Mouse (Mus musculus) forebrain, embryonic 10.5 days (tissue): ENCODE data around the gene Cyp4x1. TPM values are rescaled to one million over a fixed set of nuclear protein-coding genes. Genes with fewer than 3 reads are reported as not detected.
A peak's percentile ranks its signal among the peaks of the same experiment; 100 is the strongest.
"Not testable (repeated sequence)": the region's sequence is repeated elsewhere in the genome, so short reads cannot be mapped to it uniquely, and the experiment has no call there.

Experiments
- DNase-seq: peaks from one replicate; pipeline ENCODE4 v3.0.0-alpha.2; 2017; ENCODE audit warnings: low spot score; ENCODE audit errors: extremely low spot score
- H3K27ac ChIP-seq: fragments of 300-500 bp; sonication (generic); 2 replicates; pipeline ENCODE4 v1.5.1; 2016; ENCODE audit warnings: mild to moderate bottlenecking
- H3K27me3 ChIP-seq: fragments of 300-500 bp; sonication (generic); 2 replicates; pipeline ENCODE4 v1.6.1; 2016; ENCODE audit warnings: mild to moderate bottlenecking; ENCODE audit not compliant: poor library complexity, severe bottlenecking
- H3K36me3 ChIP-seq: fragments of 300-500 bp; sonication (generic); replicated peaks from 2 replicates; pipeline ENCODE4 v1.6.1; 2016; ENCODE audit warnings: mild to moderate bottlenecking, moderate library complexity
- H3K4me1 ChIP-seq: fragments of 300-500 bp; sonication (generic); 2 replicates; pipeline ENCODE4 v1.6.1; 2016
- H3K4me3 ChIP-seq: fragments of 300-500 bp; sonication (generic); 2 replicates; pipeline ENCODE4 v1.5.1; 2016; ENCODE audit warnings: mild to moderate bottlenecking, moderate library complexity
- H3K9me3 ChIP-seq: fragments of 300-500 bp; sonication (generic); 2 replicates; pipeline ENCODE4 v1.6.1; 2016; ENCODE audit warnings: mild to moderate bottlenecking, moderate library complexity
- WGBS: fragments of 180-500 bp; shearing (Covaris S2); methylation state at CpG from one replicate; pipeline ENCODE4 v1.1.7; 2016; 5-methylcytosine and 5-hydroxymethylcytosine counted together
- polyA plus RNA-seq: library from polyadenylated mRNA; unstranded; fragments of >200 nt; fragmentation: Nextera tagmentation; extraction: Ambion mirVana; gene quantifications from 2 replicates; pipeline ENCODE4 v1.2.1, GENCODE M21; 2016

Gene Cyp4x1
- polyA plus RNA-seq, result 0.07 and 0.12 TPM in 2 replicates

DNA sequence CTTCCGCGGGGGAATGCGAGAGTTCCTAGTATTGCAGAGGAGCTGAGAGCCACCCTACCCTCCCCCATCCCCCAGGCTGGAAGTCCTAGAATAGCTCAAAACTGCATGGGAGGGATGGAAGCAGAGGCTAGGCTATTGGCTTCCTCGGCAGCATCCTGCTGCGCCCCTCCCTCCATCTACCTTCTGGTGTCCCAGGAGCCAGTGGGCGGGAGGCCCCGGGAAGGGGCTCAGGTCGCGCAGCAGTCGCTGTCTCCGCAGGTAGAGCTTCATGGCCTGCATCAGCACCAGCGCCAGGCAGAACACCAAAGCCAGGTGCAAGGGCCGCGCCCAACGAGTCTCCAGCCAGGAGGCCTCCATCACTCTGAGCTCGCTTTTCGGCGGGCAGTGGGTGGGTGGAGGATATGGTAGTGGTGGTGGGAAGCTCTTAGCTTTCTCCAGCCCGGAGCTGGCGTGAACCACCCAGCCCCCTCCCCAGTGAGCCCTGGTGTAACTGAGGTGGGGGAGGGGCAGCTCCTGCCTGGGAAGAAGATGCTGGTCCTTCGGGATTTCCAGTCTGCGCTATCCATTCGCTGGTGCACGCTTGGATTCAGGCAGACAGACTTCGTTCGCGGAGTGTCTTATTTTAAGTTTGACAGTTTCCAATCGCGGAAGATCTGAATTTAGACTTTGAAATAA is at the start of gene Cyp4x1:
TSS of gene Cyp4x1 (minus strand) at position 661 of the 675 bp plus-strand sequence.
- WGBS, result 1% methylated on average over 29 of the region's 29 CpGs
- H3K4me3 ChIP-seq, result peak within 1 kb of the TSS; percentile 55
- no peaks in the 10 kb centered on the region for H3K36me3 ChIP-seq
- H3K9me3 ChIP-seq, result no peaks in the 10 kb centered on the region
- peak within 1 kb of the TSS; percentile 51; the same call in 1 of the 2 replicates for H3K27ac ChIP-seq
- H3K27me3 ChIP-seq, result peaks cover 33% of the 10 kb centered on the region
- peaks cover 10% of the 10 kb centered on the region for H3K4me1 ChIP-seq
- peak; percentile 30 for DNase-seq

DNA sequence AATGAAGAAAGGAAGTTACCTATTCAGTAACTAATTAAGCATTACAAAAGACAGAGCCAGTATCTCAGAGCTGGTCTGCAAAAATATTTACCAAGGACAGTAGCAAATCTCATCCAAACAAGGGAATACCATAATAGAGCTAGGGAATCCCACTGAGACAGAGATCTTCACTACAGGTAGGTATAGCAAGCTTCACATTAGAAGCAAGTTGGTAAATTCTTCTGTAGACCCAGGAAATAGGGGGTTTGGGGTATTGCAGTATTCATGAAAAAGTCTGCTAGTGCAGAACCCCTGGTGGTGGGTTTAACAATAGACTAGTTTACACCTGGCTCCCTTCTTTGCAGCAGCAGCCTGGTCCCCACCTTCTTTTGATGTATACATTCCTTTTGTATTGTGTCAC is 42.1 kb upstream of the Cyp4x1 start:
- H3K4me1 ChIP-seq, H3K4me3 ChIP-seq, DNase-seq: not testable (repeated sequence)

DNA sequence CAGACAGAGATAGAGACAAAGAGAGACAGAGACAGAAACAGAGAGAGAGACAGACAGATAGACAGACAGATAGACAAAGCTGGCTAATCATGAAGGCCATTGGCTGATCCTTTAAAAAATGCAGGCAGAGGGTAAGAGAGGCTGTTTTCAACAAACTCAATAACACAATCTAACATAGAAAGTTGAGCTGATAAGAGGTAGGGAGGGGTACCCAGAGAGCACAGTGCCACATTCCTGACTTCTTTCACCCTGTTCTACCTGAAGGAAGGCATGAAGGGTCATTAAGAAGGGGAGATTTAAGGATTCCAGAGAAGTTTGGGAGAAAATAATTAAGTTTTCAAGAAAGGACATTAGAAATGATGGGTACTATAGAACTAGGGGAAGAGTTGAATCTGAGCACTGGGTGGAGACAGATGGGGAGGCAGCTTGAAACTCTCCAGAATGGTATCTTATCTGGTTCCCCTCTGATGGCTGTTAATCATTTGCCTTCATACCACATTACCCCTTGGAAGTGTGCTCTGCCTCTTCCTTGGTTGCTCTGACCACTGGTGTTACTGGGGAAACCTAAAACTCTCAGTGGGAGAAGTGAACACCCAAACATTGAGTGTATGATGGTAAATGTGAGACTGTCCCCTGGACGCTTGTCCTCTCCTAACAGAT is 40.7 kb upstream of the Cyp4x1 start:
- Histone ChIP-seq H3K27ac (no peak overlapping the region), H3K9me3 (peaks cover 3% of the 10 kb centered on the region; the same call in 1 of the 2 replicates)
- 84% methylated on average over 1 of the region's 1 CpGs for WGBS

More for the DNA sequence above, 42.1 kb upstream of the Cyp4x1 start:
- not testable (repeated sequence) for H3K36me3 ChIP-seq, H3K9me3 ChIP-seq, H3K27me3 ChIP-seq, H3K27ac ChIP-seq

DNA sequence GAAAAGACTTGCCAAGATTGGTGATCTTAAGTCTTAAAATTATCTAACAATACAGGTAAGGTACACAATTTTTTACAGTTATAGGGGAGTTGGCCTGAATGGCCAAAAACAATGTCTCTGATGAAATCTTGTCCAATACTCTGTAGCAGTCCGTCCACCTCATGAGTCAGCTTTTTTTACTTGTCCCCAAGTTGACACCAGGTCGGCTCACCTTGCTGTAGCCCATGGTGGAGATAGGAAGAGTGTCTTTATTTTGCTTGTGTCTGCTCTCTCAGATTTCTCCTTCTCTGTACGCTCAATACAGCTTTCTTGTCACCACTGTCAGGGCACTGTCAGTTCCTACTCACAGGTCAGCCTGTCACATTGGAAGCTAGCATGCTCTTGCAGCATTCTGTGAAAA is 24.9 kb upstream of the Cyp4x1 start:
- WGBS, result 89% methylated on average over 3 of the region's 3 CpGs
- not testable (repeated sequence) for H3K36me3 ChIP-seq, H3K9me3 ChIP-seq, H3K4me1 ChIP-seq, H3K27ac ChIP-seq, H3K4me3 ChIP-seq, DNase-seq, H3K27me3 ChIP-seq

More for the DNA sequence above, 40.7 kb upstream of the Cyp4x1 start:
- Histone ChIP-seq H3K36me3 (no peaks in the 10 kb centered on the region), H3K27me3 (no peaks in the 10 kb centered on the region), H3K4me1 (no peaks in the 10 kb centered on the region), H3K4me3 (no peak overlapping the region)
- DNase-seq, result no peak

DNA sequence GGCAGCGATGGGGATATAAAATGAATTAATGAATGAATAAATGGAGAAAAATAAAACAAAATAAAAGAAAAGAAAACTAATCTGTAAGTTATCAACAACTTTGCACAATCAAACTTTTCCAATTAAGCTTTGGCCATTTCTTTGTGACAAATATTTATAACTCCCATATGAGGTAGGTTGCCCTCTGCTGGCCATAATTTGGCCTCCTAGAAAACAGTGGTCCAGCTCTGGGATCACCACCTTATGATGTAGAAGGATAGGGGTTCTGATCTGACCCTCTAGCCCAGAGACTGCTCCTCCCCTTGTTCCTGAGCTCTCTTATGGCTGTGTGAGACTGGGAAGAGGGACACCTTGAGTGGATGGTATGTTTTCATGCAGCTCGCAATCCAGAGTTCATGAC is 20.6 kb upstream of the Cyp4x1 start:
- Histone ChIP-seq H3K4me3 (no peak overlapping the region), H3K36me3 (no peaks in the 10 kb centered on the region), H3K27ac (no peak overlapping the region), H3K9me3 (no peaks in the 10 kb centered on the region), H3K4me1 (no peaks in the 10 kb centered on the region), H3K27me3 (no peaks in the 10 kb centered on the region)
- no peak for DNase-seq
- WGBS, result 79% methylated on average over 2 of the region's 2 CpGs

DNA sequence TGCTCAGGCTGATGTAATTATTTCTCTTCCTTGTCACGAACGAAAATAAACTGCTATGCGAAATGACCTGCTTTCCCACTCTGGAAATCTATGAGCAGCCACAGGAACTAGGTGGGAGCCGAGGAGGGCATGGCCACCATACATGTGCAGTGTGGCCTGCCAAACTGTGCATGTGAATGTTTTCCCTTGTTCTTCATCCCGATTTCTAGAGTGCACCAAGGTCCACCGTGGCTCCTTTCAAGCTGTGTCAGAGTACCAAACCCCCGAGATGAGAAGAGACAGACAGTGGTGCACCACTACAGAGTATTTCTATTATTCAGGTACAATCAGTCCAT is 182 bp upstream of the Cyp4x1 start:
- Histone ChIP-seq H3K4me3 (peak overlapping the region; percentile 55), H3K27me3 (peaks cover 33% of the 10 kb centered on the region)
- 16% methylated on average over 7 of the region's 7 CpGs for WGBS

DNA sequence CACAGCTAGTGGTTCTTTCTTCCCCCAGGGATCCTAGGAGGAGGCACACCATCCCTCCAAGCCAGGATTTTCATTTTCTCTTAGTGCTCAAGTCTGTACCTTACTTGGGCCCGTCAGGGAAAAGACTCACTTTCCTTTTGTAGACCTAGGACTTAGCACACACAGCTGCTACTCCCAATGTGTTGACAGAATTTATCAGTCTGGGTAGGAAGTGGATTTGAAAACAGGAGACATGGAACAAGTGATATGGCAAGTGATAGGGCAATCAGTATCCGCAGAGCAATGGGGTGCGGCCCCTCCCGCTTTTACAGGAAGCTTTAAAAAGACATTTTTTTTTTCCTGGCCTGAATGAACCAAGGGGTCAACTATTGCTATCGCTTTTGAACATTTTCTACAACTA is 996 bp downstream of the Cyp4x1 start:
- Histone ChIP-seq H3K27me3 (peaks cover 33% of the 10 kb centered on the region), H3K4me3 (peak overlapping the region; percentile 55), H3K27ac (no peak overlapping the region), H3K9me3 (no peaks in the 10 kb centered on the region), H3K4me1 (peaks cover 10% of the 10 kb centered on the region), H3K36me3 (no peaks in the 10 kb centered on the region)
- DNase-seq, result no peak
- 7% methylated on average over 5 of the region's 5 CpGs for WGBS

More for the DNA sequence above, 182 bp upstream of the Cyp4x1 start:
- DNase-seq, result no peak
- H3K27ac ChIP-seq, result no peak overlapping the region
- peaks cover 10% of the 10 kb centered on the region for H3K4me1 ChIP-seq
- no peaks in the 10 kb centered on the region for H3K9me3 ChIP-seq
- H3K36me3 ChIP-seq, result no peaks in the 10 kb centered on the region

DNA sequence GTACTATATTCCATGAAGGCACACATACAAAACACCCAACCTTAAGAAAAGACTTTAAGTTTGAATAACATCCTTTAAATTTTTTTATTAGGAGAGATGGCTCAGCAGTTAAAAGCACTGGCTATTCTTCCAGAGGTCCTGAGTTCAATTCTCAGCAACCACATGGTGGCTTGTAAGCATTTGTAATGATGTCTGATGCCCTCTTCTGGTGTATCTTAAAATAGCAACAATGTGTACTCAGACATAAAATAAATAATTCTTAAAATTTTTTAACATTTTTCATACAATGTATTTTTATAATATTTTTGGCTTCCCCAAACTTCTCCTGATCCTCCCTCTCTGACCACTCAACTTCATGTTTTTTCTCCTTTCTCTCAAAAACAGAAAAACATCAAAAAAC is 9.4 kb downstream of the Cyp4x1 start:
- H3K9me3 ChIP-seq, result no peaks in the 10 kb centered on the region
- no peaks in the 10 kb centered on the region for H3K27me3 ChIP-seq
- no peak for DNase-seq
- H3K27ac ChIP-seq, result no peak overlapping the region
- no peak overlapping the region for H3K4me3 ChIP-seq
- no peaks in the 10 kb centered on the region for H3K36me3 ChIP-seq
- no peaks in the 10 kb centered on the region for H3K4me1 ChIP-seq

DNA sequence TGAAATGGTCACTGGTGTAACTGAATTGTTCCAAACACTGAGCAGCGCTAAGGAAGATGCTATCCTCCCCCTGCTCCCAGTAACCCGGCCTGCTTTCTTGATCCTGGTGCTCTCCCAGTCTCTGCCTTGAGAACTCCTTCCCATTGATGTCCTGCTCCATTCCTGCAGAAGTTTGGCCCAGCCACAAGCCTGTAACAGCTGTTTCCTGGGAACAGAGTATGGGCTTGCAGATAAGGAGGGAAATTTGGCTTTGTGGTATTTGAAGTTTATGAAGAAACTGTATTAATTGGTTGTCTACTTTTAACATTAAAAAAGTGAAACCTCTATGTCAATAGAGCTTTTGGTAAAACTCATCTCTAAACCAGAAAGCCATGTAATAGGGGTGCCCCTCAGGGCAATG is 10.6 kb downstream of the Cyp4x1 start:
- WGBS, result 77% methylated on average over 2 of the region's 2 CpGs
- no peaks in the 10 kb centered on the region for H3K4me1 ChIP-seq
- H3K4me3 ChIP-seq, result no peak overlapping the region

DNA sequence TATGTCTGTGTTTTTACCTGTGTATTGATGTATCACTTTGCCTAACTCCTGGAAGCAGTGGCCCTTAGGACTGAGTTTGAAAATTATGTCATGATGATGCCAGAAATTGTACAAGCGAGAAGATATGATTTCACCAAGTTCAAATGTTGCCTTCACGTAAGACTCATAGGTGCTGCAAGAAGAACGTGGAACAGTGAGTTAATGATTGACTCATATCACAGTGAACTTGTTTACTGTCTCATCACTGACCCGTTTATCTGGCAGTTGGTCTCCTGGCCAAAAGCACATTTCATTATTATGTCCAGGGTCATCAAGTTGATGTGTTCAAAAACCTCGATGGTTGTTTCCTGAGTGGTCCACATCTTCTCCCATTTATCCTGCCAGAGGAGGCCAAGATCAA is 12.5 kb downstream of the Cyp4x1 start:
- Histone ChIP-seq H3K36me3 (no peaks in the 10 kb centered on the region), H3K27ac (no peak overlapping the region)
- 88% methylated on average over 5 of the region's 5 CpGs for WGBS

More for the DNA sequence above, 10.6 kb downstream of the Cyp4x1 start:
- Histone ChIP-seq H3K9me3 (no peaks in the 10 kb centered on the region), H3K27ac (no peak overlapping the region), H3K36me3 (no peaks in the 10 kb centered on the region), H3K27me3 (no peaks in the 10 kb centered on the region)
- no peak for DNase-seq

DNA sequence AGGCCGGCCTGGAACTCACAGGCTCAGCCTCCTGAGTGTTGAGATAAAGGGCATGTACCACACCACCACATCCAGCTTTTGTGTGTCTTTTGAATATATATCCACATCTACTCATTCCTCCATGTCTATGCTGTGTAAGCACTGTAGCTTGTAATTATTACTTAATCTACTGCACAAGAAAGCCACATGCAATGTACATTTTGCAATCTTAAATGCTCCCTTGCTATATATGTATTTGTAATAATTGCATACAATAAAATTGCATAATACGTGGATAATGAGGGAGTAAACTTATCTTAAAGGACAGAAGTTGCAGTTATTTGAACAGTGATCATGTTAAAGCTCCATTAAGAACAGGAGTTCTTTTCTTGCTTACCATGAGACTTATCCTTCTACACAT is 12.9 kb downstream of the Cyp4x1 start:
- H3K36me3 ChIP-seq, result no peaks in the 10 kb centered on the region
- no peak overlapping the region for H3K27ac ChIP-seq
- H3K4me1 ChIP-seq, result no peaks in the 10 kb centered on the region
- no peaks in the 10 kb centered on the region for H3K9me3 ChIP-seq
- H3K27me3 ChIP-seq, result no peaks in the 10 kb centered on the region
- no peak for DNase-seq
- no peak overlapping the region for H3K4me3 ChIP-seq
- 87% methylated on average over 2 of the region's 2 CpGs for WGBS

More for the DNA sequence above, 12.5 kb downstream of the Cyp4x1 start:
- no peak overlapping the region for H3K4me3 ChIP-seq
- no peaks in the 10 kb centered on the region for H3K4me1 ChIP-seq
- H3K27me3 ChIP-seq, result no peaks in the 10 kb centered on the region
- no peaks in the 10 kb centered on the region for H3K9me3 ChIP-seq
- DNase-seq, result no peak

DNA sequence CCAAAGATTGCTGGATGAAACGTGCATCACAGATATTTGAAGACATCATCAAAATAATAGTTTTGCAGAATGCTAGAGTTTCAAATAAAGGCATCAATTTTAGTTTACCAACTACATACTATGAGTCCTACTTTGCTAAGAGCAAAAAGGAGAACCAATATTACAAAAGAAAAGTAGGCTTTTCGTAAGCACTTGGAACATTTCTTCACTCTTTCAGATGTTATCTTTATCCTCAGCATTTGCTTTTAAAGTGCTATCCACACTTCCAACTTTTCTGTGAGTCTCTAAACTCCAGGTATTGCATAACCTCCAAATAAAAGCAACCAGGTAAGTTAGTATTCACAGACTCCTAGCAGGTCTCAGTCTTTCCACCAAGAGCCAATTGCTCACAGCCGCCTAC is 14.4 kb downstream of the Cyp4x1 start:
- no peak overlapping the region for H3K27ac ChIP-seq
- WGBS, result 88% methylated on average over 3 of the region's 3 CpGs
- H3K4me3 ChIP-seq, result no peak overlapping the region
- DNase-seq, result no peak
- H3K4me1 ChIP-seq, result no peaks in the 10 kb centered on the region
- H3K27me3 ChIP-seq, result no peaks in the 10 kb centered on the region
- no peaks in the 10 kb centered on the region for H3K36me3 ChIP-seq
- H3K9me3 ChIP-seq, result no peaks in the 10 kb centered on the region

DNA sequence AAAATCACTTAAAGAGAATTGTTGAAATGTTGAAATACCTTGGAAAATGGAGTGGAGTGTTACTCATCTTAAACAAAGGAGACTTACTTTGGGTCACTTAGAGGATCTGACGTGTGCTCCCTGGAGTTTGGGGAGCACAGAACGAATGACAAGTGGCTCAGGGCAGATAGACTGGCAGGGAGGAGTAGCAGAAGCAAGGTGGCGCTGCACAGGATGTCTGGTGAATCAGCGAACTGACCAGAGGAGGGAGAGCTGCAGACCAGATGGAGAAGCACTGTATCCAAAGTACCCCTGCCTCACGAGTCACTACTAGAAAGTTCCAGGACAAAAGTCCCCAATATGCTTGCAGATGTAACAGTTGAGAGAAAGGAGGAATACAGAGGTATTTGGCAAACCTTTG is 20.8 kb downstream of the Cyp4x1 start:
- H3K4me3 ChIP-seq, result no peak overlapping the region
- no peaks in the 10 kb centered on the region for H3K4me1 ChIP-seq
- no peak overlapping the region for H3K27ac ChIP-seq
- WGBS, result 23% methylated on average over 5 of the region's 5 CpGs
- H3K27me3 ChIP-seq, result no peaks in the 10 kb centered on the region
- DNase-seq, result no peak
- H3K9me3 ChIP-seq, result no peaks in the 10 kb centered on the region
- H3K36me3 ChIP-seq, result no peaks in the 10 kb centered on the region
